18 mouse cellular contexts compared by ENCODE assay signal in genomic region chr14:47445331-47446095, GRCm38 (mm10). TPM values are rescaled to one million over a fixed set of nuclear protein-coding genes. Genes with fewer than 3 reads are reported as not detected.
DNase-seq lines count a peak whose midpoint lies in the region; ATAC-seq and TF ChIP-seq lines count a peak whose summit lies in the region.
"Had no signal": no experiment of that assay in that cellular context is flagged by ENCODE, and none has a peak within 500 bp of the region (broad histone marks: within the 10 kb centered on the region; RNA-seq: fewer than 3 reads in every experiment).

No protein-coding gene starts in this region.

- H3K9me3 ChIP-seq in MEL (replicated peaks; ENCODE audit: insufficient read depth, low read length), result no peaks in the 10 kb centered on the region
- no peaks in the 10 kb centered on the region for H3K9me3 ChIP-seq in heart, embryonic 16.5 days (replicated peaks; ENCODE audit: control insufficient read depth, low read length)
- H3K9me3 ChIP-seq: embryonic facial prominence, embryonic 12.5 days; liver, embryonic 15.5 days; neural tube, embryonic 15.5 days had no signal

- no peaks in the 10 kb centered on the region for H3K79me2 ChIP-seq in MEL (ENCODE audit: control insufficient read depth, insufficient read depth, low read length, poor library complexity)

- no peaks in the 10 kb centered on the region; a peak in 1 of 4 replicates for H3K36me3 ChIP-seq in MEL (ENCODE audit: control insufficient read depth in 1 of 2, insufficient read depth in 2 of 2, low read length in 2 of 2)
- no peaks in the 10 kb centered on the region for H3K36me3 ChIP-seq in heart, embryonic 16.5 days (ENCODE audit: control insufficient read depth, insufficient read depth)
- H3K36me3 ChIP-seq: embryonic facial prominence, embryonic 12.5 days; hindbrain, embryonic 12.5 days; liver, embryonic 15.5 days; neural tube, embryonic 15.5 days had no signal

- TF ChIP-seq RAD21 in MEL (IDR thresholded peaks at IDR 0.05; ENCODE audit: low read depth, low read length), result no peak

- no peak overlapping the region for H3K4me2 ChIP-seq in heart, embryonic 16.5 days (ENCODE audit: low read depth, low read length)
- H3K4me2 ChIP-seq: embryonic facial prominence, embryonic 12.5 days; hindbrain, embryonic 12.5 days; liver, embryonic 15.5 days; neural tube, embryonic 15.5 days had no signal

- no peak for TF ChIP-seq EP300 in MEL (IDR thresholded peaks at IDR 0.05; ENCODE audit: low read depth in 1 of 2, low read length in 2 of 2)

- no peaks in the 10 kb centered on the region for H3K4me1 ChIP-seq in MEL (ENCODE audit: control insufficient read depth in 1 of 2, insufficient read depth in 2 of 2, low read length in 2 of 2)
- no peaks in the 10 kb centered on the region for H3K4me1 ChIP-seq in heart, embryonic 16.5 days (ENCODE audit: control insufficient read depth, insufficient read depth, low read length)
- H3K4me1 ChIP-seq: embryonic facial prominence, embryonic 12.5 days; hindbrain, embryonic 12.5 days; liver, embryonic 15.5 days; neural tube, embryonic 15.5 days had no signal

- H3K9ac ChIP-seq in MEL (ENCODE audit: control insufficient read depth, low read depth, low read length, poor library complexity, severe bottlenecking), result no peak overlapping the region; the same call in 1 of the 2 replicates
- H3K9ac ChIP-seq in heart, embryonic 16.5 days (ENCODE audit: low read length), result no peak overlapping the region
- H3K9ac ChIP-seq: embryonic facial prominence, embryonic 12.5 days; hindbrain, embryonic 12.5 days; liver, embryonic 15.5 days; neural tube, embryonic 15.5 days had no signal

- DNase-seq in frontal cortex, postnatal 14 days (ENCODE audit: low spot score in 2 of 2), result no peak
- DNase-seq in layer of hippocampus, adult 9-10 months (ENCODE audit: low spot score), result peak; percentile 3
- DNase-seq in layer of hippocampus, adult 11-12 months (ENCODE audit: low spot score), result no peak
- no peak for DNase-seq in MEL (ENCODE audit: low read depth, low spot score)
- DNase-seq in testis, postnatal 10 days (ENCODE audit: low spot score), result no peak
- DNase-seq in embryo, embryonic 11 days, result no peak
- DNase-seq: cerebellum, postnatal 10 days; kidney, adult 11 months; kidney, postnatal 36 days; left cerebral cortex, postnatal 4 days; right cerebral cortex, adult 18-20 months had no signal

- H3K4me3 ChIP-seq in MEL (ENCODE audit: control insufficient read depth in 1 of 2, insufficient read depth in 1 of 2, low read depth in 2 of 2, low read length in 2 of 2), result peak overlapping the region; percentile 45 to 58; a peak in 3 of 4 replicates
- H3K4me3 ChIP-seq in heart, embryonic 16.5 days (ENCODE audit: low read length), result no peak overlapping the region
- H3K4me3 ChIP-seq: embryonic facial prominence, embryonic 12.5 days; hindbrain, embryonic 12.5 days; liver, embryonic 15.5 days; neural tube, embryonic 15.5 days had no signal

- no peaks in the 10 kb centered on the region for H3K27me3 ChIP-seq in MEL (ENCODE audit: control insufficient read depth in 1 of 2, insufficient read depth in 2 of 2, low read length in 2 of 2)
- H3K27me3 ChIP-seq in heart, embryonic 16.5 days (ENCODE audit: control insufficient read depth, insufficient read depth, low read length), result no peaks in the 10 kb centered on the region; the same call in 1 of the 2 replicates
- H3K27me3 ChIP-seq: embryonic facial prominence, embryonic 12.5 days; hindbrain, embryonic 12.5 days; liver, embryonic 15.5 days; neural tube, embryonic 15.5 days had no signal

- WGBS in heart, embryonic 16.5 days, result 57% methylated on average over 9 of the region's 9 CpGs

- peak; percentile 98 for ATAC-seq in frontal cortex, adult (ENCODE audit: low TSS enrichment)
- no peak for ATAC-seq in heart, embryonic 16.5 days (replicated peaks; ENCODE audit: extremely low read depth, insufficient read depth, low FRiP score)
- ATAC-seq: activated CD4-positive, CD25-positive, alpha-beta regulatory T cell, adult 4 months had no signal

- no peak overlapping the region for H3K27ac ChIP-seq in MEL (ENCODE audit: control insufficient read depth, low read depth, low read length)
- peak overlapping the region; percentile 61 for H3K27ac ChIP-seq in heart, embryonic 16.5 days (ENCODE audit: low read length)
- H3K27ac ChIP-seq: embryonic facial prominence, embryonic 12.5 days; hindbrain, embryonic 12.5 days; liver, embryonic 15.5 days; neural tube, embryonic 15.5 days had no signal

- TF ChIP-seq CTCF in MEL (IDR thresholded peaks at IDR 0.05 in 2 of 3, conservative IDR thresholded peaks at IDR 0.05 in 1 of 3; ENCODE audit: control insufficient read depth in 1 of 3, insufficient read depth in 1 of 3, low read depth in 2 of 3, low read length in 3 of 3, poor library complexity in 1 of 3, severe bottlenecking in 1 of 3), result no peak

- no peak for TF ChIP-seq POLR2A in MEL (IDR thresholded peaks at IDR 0.05; ENCODE audit: control insufficient read depth in 1 of 2, insufficient read depth in 1 of 2, low read depth in 1 of 2, low read length in 2 of 2, poor library complexity in 1 of 2)

TF ChIP-seq in MEL, 35 proteins besides CTCF, POLR2A, EP300 and RAD21:
- TF ChIP-seq NELFE (IDR thresholded peaks at IDR 0.05; ENCODE audit: low read depth, low read length) (no peak), MXI1 (IDR thresholded peaks at IDR 0.05; ENCODE audit: low read depth, low read length) (0 out of 2 replicates have a peak, but pooled peaks have one; percentile 3)

RNA-seq across cellular contexts. Expression of gene Fbxo34, which starts 4.7 kb away (rescaled TPM):
- total RNA-seq in MEL (2012; rRNA removed), result 14.8 and 17.2 TPM in 2 replicates
- polyA plus RNA-seq in MEL (2012; ENCODE audit: insufficient read depth in 1 of 2, insufficient read length in 2 of 2, low read depth in 1 of 2, low replicate concordance in 2 of 2, missing spikeins in 1 of 2), result 10 to 100 TPM in 1 of 2 experiments, not detected in 1; 29.5 TPM
- 16.7 and 20.0 TPM in 2 replicates for polyA plus RNA-seq in heart, embryonic 16.5 days (2015; fragmentation: Nextera tagmentation; extraction: Ambion mirVana)

RNA-seq across cellular contexts. Expression of gene Dlgap5, which starts 27.3 kb away (rescaled TPM):
- 45.0 and 52.0 TPM in 2 replicates for total RNA-seq in MEL (2012; rRNA removed)
- polyA plus RNA-seq in MEL (2012; ENCODE audit: insufficient read depth in 1 of 2, insufficient read length in 2 of 2, low read depth in 1 of 2, low replicate concordance in 2 of 2, missing spikeins in 1 of 2), result 10 to 100 TPM; 62.4 to 71.2 TPM
- 32.7 and 35.1 TPM in 2 replicates for polyA plus RNA-seq in heart, embryonic 16.5 days (2015; fragmentation: Nextera tagmentation; extraction: Ambion mirVana)
